Mouse (Mus musculus) olfactory bulb, adult 2 months (tissue): ENCODE results near the gene Armc6.

Experiments used
- CTCF ChIP-seq: fragments of 200-500 bp; IDR thresholded peaks from 2 replicates; pipeline ENCODE4 v1.5.1; 2012; ENCODE audit warnings: low read depth, mild to moderate bottlenecking, low read length, moderate library complexity; ENCODE audit not compliant: insufficient read depth
- POLR2A ChIP-seq: fragments of 200-500 bp; IDR thresholded peaks from 2 replicates; pipeline ENCODE4 v1.6.1; 2012; ENCODE audit warnings: mild to moderate bottlenecking, low read depth, low read length, moderate library complexity; ENCODE audit not compliant: insufficient read depth

GRCm38 (mm10) chr8:70259043-70259442 is 24.8 kb upstream of the Armc6 start:
- TF ChIP-seq CTCF: no peak
- no peak for TF ChIP-seq POLR2A
